Mouse (Mus musculus) adrenal gland, adult 18-20 months (tissue): ENCODE data around the gene Gm5788. TPM values are rescaled to one million over a fixed set of nuclear protein-coding genes. Genes with fewer than 3 reads are reported as not detected.
A peak's percentile ranks its signal among the peaks of the same experiment; 100 is the strongest.
"Not testable (repeated sequence)": the region's sequence is repeated elsewhere in the genome, so short reads cannot be mapped to it uniquely, and the experiment has no call there.

Experiments
- DNase-seq, 2 experiments: peaks; one replicate each; pipeline ENCODE4 v3.0.0; 2021 to 2022; ENCODE audit warnings: low spot score in 2 of 2
- long read RNA-seq, 2 experiments: library from polyadenylated mRNA; stranded (forward); transcript quantifications; one replicate each; pipeline ENCODE4 v2.0.0; 2021
- total RNA-seq, 2 experiments: library from RNA; stranded (reverse); gene quantifications; 1 replicate in 1 of 2; 2 replicates in 1 of 2; pipeline ENCODE4 v1.2.3; 2021

Gm5788 gene
- total RNA-seq, result not detected
- long read RNA-seq, experiment 1, result 0 reads
- long read RNA-seq, experiment 2, result 0 reads

- not testable (repeated sequence) for DNase-seq
Measured at GRCm38 (mm10) chr12:87494421-87494820, at the start of gene Gm5788. Gene Gm5788, plus strand, starts transcription at chr12:87494721.

- no peak for DNase-seq
Measured at GRCm38 (mm10) chr12:87449456-87449855, 45.1 kb upstream of the Gm5788 start.

GRCm38 (mm10) chr12:87464678-87465297, 29.7 kb upstream of the Gm5788 start:
- DNase-seq, result no peak

GRCm38 (mm10) chr12:87470263-87471136, 24.0 kb upstream of the Gm5788 start:
- no peak for DNase-seq

- no peak for DNase-seq
Measured at GRCm38 (mm10) chr12:87471421-87471963, 23.0 kb upstream of the Gm5788 start.

- DNase-seq, result peak; percentile 88 to 91
Measured at GRCm38 (mm10) chr12:87471964-87472786, 22.3 kb upstream of the Gm5788 start, which contains the start of gene Snw1. Gene Snw1, minus strand, starts transcription at chr12:87472274.

GRCm38 (mm10) chr12:87474756-87475155, 19.8 kb upstream of the Gm5788 start:
- no peak for DNase-seq

- DNase-seq, result not testable (repeated sequence)
Measured at GRCm38 (mm10) chr12:87482482-87482881, 12.0 kb upstream of the Gm5788 start.

GRCm38 (mm10) chr12:87488683-87489082, 5.8 kb upstream of the Gm5788 start:
- not testable (repeated sequence) for DNase-seq

GRCm38 (mm10) chr12:87514016-87514415, 19.5 kb downstream of the Gm5788 start, which contains the start of gene Gm8300:
Gene Gm8300, plus strand, starts transcription at chr12:87514316.
- DNase-seq, result not testable (repeated sequence)

- DNase-seq, result not testable (repeated sequence)
Measured at GRCm38 (mm10) chr12:87519616-87520015, 25.1 kb downstream of the Gm5788 start.

- DNase-seq, result no peak
Measured at GRCm38 (mm10) chr12:87543927-87544326, 49.4 kb downstream of the Gm5788 start.

Other genes starting within 250 kb of the Gm5788 start
- 10 to 100 TPM; 35.9 to 40.3 TPM for gene Vipas39, start 228.5 kb upstream of the Gm5788 start, total RNA-seq
- 100 to 1,000 TPM; 235 to 276 TPM for gene Ahsa1, start 228.2 kb upstream of the Gm5788 start, total RNA-seq
- under 1 TPM in 1 of 2 experiments, not detected in 1; 0.13 TPM for gene Ism2, start 195.0 kb upstream of the Gm5788 start, total RNA-seq
- gene Sptlc2, start 106.4 kb upstream of the Gm5788 start, total RNA-seq, result 100 to 1,000 TPM; 124 to 260 TPM
- gene Slirp, start 50.8 kb upstream of the Gm5788 start, total RNA-seq, result 100 to 1,000 TPM; 163 to 186 TPM
- gene Alkbh1, start 50.7 kb upstream of the Gm5788 start, total RNA-seq, result 10 to 100 TPM; 24.9 to 25.1 TPM
- 10 to 100 TPM; 64.8 to 70.6 TPM for gene Snw1, start 22.4 kb upstream of the Gm5788 start, total RNA-seq
- not detected for gene Gm8300, start 19.6 kb downstream of the Gm5788 start, total RNA-seq
- gene Oog1, start 108.0 kb downstream of the Gm5788 start, total RNA-seq, result not detected
- not detected for gene Gm4027, start 124.1 kb downstream of the Gm5788 start, total RNA-seq
- gene Gm16381, start 149.9 kb downstream of the Gm5788 start, total RNA-seq, result not detected